Mouse (Mus musculus) adrenal gland (tissue): ENCODE measurements around the gene 2510009E07Rik.

Experiments used
- intact Hi-C: fragments of 180-260 bp; cut with DNase I; formaldehyde crosslinking; loops from one replicate; pipeline ENCODE4 v1.15.1; 2025
- long read RNA-seq, 2 experiments: library from polyadenylated mRNA; unstranded; transcript quantifications; one replicate each; pipeline ENCODE4 v2.0.0; 2020; ENCODE audit warnings: borderline replicate concordance in 1 of 2; ENCODE audit not compliant: insufficient replicate concordance in 1 of 2

Gene 2510009E07Rik
- long read RNA-seq, experiment 1, full-length matches to known transcripts = 1 of 2 reads
- long read RNA-seq, experiment 1, partial matches to known transcripts = 0 of 2 reads
- long read RNA-seq, experiment 1, other reads (novel, unspliced or antisense) = 1 of 2 reads
- long read RNA-seq, experiment 2, partial matches to known transcripts = 0 of 2 reads
- long read RNA-seq, experiment 2, other reads (novel, unspliced or antisense) = 2 of 2 reads

DNA sequence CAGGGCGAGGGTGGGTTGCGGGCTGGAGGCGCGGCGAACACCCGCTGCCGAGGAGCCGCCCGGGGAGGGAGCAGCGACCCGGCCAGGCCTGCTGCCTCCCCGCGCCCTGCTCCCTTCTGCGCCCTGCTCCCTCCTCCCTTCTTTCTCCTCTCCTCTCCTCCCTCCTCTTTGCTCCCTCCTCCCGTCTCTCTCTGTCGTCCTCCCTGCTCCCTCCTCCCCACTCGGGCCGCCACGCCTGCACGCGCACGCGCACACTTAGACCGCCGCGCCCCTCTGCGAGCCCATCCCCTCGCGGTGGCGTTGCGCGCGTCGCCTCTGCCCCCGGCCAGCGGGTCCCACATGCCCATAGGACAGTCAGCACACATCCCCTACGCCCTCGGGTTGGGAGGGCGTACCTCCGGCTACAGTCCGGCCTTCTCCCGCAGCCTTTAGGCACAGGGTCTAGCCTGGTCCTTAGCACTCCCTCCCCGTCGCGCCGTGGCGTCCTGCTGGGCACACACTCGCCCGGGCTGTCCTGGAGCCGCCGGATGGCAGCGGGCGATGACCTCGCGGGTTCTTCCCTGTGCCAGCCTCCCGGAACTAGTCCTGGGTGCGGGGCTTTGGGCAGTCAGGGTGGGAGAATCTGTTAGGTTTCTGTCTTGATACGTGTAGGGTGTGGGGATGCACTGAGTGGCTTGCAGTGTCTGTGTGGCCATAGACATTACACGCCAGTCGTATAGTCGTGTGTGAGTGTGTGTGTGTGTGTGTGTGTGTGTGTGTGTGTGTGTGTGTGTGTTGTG lies at the start of gene 2510009E07Rik:
2510009E07Rik (minus strand) TSS at position 203 of the 779 bp plus-strand sequence.
- intact Hi-C loops = loop anchor here (5.0 kb wide), 1 partner anchor 47 kb away; no protein-coding TSS in a partner anchor

DNA sequence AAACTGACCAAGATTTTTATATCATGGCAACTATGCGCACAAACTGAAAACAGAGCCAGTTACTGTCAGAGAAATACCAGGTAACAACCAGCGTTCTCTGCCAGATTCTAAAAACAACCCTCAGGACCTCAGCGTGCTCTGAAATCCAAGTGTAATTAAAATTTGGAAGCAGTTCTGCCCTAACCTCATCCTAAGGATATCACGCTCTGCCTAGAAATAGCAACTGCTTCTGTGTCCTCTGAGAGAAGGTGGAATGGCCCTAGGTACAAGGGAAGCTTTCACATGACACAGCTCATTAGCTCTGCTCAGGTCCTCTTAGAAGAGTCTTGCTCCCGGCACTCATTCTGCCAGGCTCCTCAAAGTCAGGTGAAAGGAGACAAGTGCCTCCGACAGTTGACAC lies 48.9 kb upstream of the 2510009E07Rik start:
- intact Hi-C loops = no loop called here

DNA sequence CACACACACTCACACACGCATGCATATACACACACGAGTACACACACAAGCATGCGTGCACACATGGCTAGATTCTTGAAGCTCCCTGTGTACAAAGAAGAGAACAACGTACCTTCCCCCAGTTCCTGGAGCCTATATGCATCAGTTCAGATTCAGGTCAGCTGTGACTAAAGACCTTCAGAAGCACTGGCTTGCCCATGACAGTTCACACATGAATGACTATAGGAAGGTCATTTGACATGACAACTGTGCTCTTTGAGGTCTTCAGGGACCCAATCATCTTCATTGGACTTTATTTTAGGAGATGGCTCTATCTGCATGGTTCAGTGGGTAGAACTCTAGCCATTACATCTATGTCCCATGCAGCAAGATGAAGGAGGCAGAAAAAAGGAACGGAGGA lies 48.4 kb upstream of the 2510009E07Rik start:
- intact Hi-C loops = no loop called here

DNA sequence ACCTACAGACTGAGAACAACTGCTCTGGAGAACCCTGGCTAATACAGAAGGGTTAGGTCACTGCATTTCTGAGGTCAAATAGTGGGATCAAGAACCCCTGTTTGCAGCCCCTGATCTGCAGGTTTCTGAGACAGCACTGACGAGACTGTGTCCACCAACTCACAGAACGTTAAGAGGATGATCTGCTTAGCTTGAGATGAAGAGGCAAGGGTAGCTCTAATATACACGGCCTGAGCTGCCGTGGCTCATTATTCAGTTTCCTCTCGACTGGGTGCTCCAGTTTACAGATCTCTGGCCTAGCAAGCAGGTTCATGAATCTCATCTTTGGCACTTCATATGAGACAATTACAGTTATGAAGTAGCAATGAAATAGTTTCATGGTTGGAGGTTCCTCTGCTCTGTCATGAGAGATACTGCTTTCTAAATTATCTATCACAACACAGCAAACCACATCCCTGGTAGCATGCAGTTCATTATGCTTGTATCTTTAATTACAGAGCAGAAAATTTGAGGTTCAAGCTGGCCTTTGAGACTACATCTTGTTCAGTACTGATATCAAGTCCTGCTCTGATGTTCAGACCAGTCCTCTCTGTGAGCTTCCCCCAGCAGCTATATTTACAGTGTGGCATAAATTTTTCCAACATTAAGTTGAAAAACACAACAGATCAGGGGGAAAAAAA lies 47.9 kb upstream of the 2510009E07Rik start:
- intact Hi-C loops = no loop called here

DNA sequence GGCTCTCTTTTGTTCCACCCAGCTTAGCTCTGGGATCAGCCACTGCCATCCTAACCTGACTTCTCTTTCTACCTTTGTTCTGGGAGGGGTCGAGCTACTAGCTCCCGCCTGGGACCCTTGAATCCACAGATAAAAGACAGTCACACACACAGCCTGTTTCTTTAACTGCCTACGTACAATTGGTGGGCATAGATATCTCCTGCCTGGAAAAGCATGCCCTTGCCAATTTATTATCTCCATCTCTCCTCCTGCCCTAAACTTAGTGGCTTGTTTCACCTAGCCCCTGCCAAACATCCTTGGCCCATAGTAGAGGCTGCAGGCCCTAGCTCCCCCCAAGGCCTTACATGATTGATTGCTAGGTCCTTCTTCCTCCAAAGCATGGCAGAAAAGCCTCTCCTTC lies 47.1 kb upstream of the 2510009E07Rik start:
- intact Hi-C loops = no loop called here

DNA sequence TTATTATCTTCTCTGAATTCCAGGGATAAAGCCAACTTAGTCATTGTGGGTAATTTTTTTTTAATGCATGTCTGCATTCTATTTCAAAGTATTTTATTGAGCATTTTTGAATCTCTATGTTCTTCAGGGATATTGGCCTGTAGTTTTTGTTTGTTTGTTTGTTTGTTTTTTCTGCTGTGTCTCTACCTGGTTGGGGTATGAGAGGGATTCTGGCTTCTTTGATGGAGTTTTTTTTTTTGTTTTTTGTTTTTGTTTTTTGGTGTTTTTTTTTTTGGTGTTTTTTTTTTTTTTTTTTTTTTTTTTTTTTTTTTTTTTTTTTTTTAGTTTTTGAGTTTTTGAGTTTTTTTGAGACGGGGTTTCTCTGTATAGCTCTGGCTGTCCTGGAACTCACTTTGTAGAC lies 41.2 kb upstream of the 2510009E07Rik start:
- intact Hi-C loops = no loop called here

DNA sequence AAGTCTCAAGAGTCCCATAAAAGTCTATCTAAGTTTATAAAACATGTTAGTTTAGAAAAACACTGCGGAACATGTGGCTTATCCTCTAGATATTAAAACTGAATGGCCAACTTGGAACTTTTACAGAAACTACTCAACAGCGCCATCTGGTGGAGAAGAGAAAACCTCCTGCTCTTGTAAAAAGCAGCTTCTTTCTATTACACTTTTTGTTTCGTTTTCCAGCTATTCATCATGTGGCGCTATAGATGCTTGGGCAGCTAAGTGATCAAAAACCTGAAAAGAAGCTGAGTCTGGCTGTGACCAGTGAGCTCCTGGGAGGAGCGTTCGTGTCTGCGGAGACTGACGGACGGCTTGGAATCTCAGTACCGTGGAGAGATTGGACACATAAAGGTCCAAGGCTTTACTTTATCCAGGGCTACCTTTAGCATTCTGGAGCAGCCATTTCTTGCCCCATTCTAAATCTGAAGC lies 33.5 kb upstream of the 2510009E07Rik start:
- intact Hi-C loops = loop anchor here (2.0 to 5.0 kb wide), 2 partner anchors 113 to 241 kb away; no protein-coding TSS in a partner anchor

DNA sequence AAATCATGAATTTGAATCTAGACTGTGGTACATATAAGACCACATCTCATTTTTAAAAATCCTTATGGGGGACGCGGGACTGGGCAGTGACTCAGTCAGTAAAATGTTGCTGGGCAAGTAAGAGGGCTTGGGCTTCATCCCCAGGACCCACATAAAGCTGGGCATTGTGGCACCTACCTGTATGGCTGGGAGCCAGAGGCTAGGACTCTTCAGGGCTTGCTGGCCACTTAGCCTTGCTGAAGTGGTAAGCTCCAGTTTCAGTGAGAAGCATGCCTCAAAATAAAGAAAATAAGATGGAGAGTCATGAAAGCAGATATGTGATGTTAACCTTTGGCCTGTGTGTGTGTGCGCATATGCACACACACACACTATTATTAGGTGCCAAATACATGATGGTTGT lies 33.0 kb upstream of the 2510009E07Rik start:
- intact Hi-C loops = loop anchor here (5.0 kb wide), 1 partner anchor 240 kb away; no protein-coding TSS in a partner anchor

DNA sequence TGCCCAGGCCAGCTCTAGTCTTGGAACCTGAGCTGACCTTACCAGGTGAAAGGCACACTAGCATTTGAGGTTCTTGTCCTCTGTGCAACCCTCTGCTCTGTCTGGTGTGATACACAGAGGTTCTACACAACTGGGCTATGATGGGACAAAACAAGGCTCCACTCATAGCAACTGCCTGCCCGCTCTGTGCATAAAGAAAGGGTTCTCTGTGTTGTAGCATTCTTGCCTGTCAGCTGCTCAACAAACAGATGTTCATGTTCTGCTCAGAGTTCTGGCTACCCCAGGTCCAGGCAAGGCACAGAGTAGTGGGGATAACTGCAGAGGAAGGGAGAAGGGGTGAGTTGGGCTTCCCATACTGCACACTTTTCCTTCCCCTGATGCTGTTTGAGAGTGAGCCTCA lies 29.8 kb upstream of the 2510009E07Rik start:
- intact Hi-C loops = no loop called here

DNA sequence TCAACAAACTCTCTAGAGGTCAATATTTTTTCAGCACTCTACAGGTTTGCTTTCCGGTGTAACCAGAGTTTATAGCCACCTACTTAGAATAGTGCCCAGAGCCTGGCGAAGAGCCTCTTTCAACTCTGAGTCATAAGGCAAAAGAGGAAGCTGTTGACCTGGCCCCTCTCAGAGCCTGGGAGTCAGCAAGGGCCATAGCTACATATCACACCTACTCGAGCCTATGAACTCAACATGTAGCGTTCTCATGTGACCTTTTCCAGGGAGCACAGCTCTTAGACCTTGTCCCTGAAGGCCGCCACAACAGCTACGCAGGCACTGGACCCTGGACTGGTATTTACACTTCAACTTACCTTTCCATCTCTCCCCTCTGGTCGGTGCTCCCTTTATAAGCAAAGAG lies 25.3 kb upstream of the 2510009E07Rik start:
- intact Hi-C loops = no loop called here

DNA sequence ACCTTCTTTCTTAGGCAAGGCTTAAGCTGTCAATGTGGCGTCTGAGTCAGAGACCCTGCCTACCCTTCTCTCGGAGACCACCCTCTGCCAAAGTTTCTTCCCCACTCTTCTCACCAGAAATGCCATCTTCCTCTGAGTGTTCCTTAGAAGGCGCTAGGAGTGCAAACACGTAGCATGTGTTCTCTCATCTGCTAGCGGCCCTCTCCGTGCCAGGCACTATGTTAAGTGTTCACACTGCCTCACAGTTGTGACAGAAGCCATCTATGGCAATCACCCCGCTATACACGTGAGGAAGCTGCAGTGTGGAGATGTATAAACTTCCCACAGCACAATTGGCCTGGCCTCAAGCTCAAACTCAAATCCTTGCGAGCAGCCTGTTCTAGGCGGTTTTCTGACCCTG lies 20.1 kb upstream of the 2510009E07Rik start:
- intact Hi-C loops = no loop called here

DNA sequence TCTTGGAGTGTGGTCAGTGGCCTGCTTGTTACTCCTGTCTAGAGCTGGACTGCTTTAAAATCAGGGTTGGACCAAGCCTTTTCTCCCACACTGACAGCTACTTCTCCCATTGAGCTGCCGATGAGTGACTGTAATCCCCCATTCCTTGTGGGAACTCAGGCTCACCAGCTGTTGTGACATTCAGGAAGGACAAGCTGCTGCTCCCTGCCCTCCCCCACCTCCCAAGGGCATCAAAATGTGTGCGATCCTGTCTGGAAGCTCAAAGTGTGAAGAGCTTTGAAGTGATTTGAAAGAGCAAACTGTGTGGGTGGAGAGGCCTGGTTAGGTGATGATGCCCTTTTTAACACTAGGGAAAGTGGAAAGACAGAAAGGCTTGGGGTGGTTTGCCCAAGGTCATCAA lies 15.9 kb upstream of the 2510009E07Rik start:
- intact Hi-C loops = no loop called here

DNA sequence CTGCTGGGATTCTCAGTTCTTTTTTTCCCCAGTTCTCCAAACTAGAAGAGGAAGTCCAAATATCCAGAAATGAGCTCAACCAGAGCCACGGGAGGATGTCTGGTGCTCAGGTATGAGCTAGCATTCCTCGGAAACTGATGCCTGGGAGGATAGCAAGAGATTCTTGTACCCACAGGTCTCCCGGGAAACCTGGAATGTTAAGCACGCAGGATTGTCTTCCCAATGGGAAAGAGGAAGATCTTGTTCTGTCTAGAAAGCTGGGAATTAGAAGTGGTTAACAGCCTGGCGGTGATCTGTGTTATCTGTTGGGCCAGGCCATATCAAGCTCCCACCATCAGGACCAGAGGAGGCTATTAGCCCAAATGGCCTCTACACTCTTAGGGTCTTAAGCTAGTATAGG lies 10.2 kb upstream of the 2510009E07Rik start:
- intact Hi-C loops = no loop called here

DNA sequence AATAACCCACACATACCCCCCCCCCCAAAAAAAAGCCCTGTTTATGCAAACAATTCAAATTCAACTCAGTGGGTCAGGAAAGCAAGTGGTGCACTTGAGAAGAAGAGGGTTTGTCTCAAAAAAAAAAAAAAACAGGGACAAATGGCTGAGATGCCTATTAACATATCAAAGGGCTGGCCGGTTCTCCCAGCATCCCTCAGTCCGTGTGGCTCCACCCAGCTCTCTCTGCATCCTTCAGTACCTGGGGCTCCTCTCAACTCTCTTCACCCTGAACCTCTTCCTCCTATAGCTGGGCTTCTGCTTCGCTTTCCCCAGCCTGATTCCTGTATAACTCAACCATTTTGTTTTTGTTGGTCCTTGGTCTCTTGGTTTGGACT lies 7.8 kb upstream of the 2510009E07Rik start:
- intact Hi-C loops = no loop called here

DNA sequence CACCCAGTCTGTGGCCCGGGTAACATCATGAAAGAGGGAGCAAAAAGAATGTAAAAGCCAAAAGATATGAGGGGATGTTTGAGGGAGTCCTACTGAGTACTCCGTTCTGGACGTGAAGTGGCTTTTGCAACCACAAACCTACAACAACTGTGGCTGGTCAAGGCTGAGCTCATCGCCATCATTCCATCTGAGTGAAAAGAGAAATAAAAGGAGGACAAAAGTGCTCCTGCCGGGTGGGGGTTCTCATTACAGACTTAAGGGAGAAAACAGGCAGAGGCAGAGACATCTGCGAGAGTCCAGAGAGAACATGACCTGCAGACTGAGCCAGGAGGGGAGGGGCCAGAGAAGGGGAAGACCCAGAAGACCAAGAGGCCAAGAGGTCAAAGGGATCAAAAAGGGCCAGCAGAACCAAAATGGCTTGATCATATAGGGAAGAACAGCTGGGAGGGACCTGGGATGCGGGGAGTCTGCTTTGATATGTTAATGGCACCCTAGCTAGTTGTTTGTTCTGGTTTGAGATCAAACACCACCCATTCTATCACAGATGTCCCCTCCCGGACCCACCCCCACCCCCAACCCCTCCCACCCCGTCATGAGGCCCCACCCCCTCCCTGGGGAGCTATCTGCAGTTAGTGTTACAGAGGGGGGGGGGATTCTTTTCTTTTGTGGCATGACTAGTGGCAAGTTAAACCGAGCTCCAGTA lies 7.3 kb upstream of the 2510009E07Rik start:
- intact Hi-C loops = no loop called here

DNA sequence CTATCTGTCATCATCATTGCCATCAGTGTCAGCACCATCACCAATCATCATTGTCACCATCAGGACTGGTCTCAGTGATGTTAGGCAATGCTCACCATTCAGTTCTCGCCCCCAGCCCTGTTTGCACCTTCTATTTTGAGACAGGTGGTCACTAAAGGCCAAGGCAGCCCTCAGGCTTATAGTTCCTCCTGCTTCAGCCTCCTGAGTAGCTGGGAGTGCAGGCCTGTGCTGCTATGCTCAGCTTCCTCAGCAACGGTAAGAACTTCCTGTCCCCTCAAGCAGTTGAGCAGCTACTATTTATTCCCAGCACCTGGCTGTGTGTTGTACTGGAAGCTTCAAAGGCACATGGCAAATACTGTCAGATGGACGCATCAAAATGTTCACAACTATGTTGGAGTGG lies 3.7 kb upstream of the 2510009E07Rik start:
- intact Hi-C loops = no loop called here

DNA sequence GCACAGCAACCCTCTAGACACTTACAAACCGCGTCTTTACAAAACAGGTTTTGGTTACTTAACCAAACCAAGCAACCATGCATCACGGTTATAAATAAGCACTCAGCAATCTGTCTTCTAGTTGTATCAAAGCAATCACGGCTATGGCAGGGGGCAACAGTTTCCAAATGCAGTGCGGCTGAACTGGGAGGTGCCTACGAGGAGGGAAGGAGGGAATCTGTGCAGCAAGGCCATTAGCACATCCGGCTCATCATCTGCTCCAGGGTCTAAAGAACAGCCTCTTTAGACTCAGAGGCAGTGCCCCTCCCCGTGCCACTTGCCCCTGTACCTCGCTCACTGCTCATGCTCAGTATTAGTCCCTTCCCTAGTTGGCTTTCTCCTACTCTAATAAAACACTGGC lies 2.5 kb upstream of the 2510009E07Rik start:
- intact Hi-C loops = no loop called here

DNA sequence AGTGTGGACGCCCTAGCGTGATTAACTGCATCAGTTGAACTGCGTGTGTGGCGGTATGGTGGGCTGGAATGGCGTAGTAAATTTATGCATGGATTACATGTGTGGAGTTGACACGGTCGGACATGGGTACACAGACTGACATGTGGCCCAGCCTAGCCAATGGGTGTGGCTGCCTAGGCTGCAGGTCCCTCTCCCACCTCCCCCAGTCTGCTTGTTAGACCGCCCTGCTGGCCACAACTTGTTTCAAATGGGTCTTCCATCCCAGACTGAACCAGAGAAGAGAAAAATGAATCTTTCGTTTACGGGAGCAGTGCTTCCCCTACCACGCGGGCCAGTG lies 745 bp upstream of the 2510009E07Rik start:
- intact Hi-C loops = no loop called here

DNA sequence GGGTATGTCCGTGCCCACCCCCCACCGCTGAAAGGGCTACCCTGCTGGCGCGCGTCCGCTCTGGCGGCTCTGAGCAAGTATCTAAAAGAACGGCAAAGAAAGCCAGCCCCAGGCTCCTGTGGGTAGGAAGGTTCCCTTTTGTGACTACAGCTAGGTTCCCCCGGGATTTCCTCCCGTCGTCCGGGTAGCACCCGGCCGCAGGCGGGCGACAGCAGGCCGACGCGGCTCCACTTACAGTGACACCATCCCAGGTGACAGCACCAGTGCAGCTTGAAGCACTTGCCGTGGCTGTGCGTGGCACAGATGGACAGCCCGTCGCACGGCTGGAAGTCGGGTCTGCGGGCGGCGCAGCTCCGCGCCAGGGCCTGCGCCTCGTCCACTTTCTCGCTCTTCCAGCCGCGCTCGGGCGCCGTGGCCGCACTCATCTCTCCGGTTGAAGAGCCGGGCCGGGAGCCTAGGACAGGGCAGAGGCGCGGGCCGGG lies 443 bp downstream of the 2510009E07Rik start:
- intact Hi-C loops = loop anchor here (5.0 kb wide), 1 partner anchor 47 kb away; no protein-coding TSS in a partner anchor

DNA sequence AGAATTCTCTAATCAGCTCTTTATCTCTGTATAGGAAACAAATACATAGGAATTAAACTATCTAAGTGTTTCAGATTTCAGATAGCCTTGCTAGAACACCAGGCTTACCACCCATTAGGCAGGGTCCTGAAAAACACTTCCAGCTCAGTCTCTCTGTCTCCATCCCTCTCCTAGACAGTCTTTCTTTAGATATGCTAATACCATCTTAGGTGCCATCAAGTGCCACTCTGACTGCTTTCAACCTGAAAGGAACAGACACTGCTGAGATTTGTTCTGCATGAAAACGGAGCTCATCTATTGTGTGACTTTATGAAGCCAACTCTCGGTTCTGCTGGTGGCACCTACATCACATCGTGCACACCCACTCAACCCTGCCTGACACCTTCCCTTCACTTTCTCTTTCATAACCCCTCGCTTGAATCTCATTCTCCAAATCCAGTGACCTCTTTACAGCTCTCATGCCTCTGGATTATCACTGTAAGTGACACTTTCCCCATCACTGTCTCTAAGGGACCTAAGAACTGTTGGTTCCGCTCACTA lies 4.2 kb downstream of the 2510009E07Rik start:
- intact Hi-C loops = loop anchor here (5.0 kb wide), 1 partner anchor 43 kb away; no protein-coding TSS in a partner anchor

DNA sequence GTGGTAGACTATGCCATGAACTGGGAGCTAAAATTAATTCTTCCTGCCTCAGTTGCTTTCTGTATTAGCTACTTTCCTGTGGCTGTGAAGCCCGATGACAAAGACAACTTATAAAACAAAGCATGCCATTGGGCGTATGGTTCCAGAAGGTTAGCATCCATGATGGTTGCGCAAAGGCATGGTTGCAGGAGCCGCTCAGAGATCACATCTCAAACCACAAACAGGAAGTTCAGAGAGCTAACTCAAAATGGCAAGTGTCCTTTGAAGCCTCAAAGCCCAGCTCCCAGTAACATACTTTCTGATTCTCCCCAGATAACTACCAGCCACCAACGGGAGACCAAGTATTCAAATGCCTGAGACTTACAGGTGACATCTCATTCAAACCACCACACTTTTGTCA lies 5.3 kb downstream of the 2510009E07Rik start:
- intact Hi-C loops = no loop called here
